Mouse (Mus musculus) CH12.LX (cell line): ENCODE results near the gene Tceal8. TPM values are rescaled to one million over a fixed set of nuclear protein-coding genes. Genes with fewer than 3 reads are reported as not detected.

Source experiments
- DNase-seq: peaks from one replicate; pipeline ENCODE4 v3.0.0-alpha.2; 2013; ENCODE audit errors: extremely low read depth
- H3K27ac ChIP-seq: 2 replicates; pipeline ENCODE4 v1.5.1; 2012; ENCODE audit warnings: low read depth, mild to moderate bottlenecking, control low read depth, moderate library complexity; ENCODE audit not compliant: insufficient read depth
- H3K27me3 ChIP-seq: replicated peaks from 2 replicates; pipeline ENCODE3; 2012; ENCODE audit warnings: inconsistent platforms
- H3K36me3 ChIP-seq, 2 experiments: replicated peaks in 1 of 2; 2 replicates each; pipeline versions ENCODE3 to v1.6.1; 2012; ENCODE audit warnings: inconsistent platforms in 1 of 2, low read length in 1 of 2, mild to moderate bottlenecking in 1 of 2, mixed read lengths in 1 of 2, moderate library complexity in 1 of 2; ENCODE audit not compliant: control insufficient read depth in 1 of 2, insufficient read depth in 1 of 2
- H3K4me1 ChIP-seq, 2 experiments: 2 replicates each; pipeline ENCODE4 v1.6.1; 2012; ENCODE audit warnings: inconsistent platforms in 1 of 2, moderate library complexity in 1 of 2; ENCODE audit not compliant: insufficient read depth in 2 of 2, control insufficient read depth in 1 of 2
- H3K4me2 ChIP-seq: 2 replicates; pipeline ENCODE4 v1.6.1; 2012; ENCODE audit warnings: low read depth, mild to moderate bottlenecking, control low read depth; ENCODE audit not compliant: poor library complexity, insufficient read depth, severe bottlenecking
- H3K4me3 ChIP-seq, 3 experiments: fragments of 150-350 bp in 1 of 3; sonication (generic) in 1 of 3; replicated peaks in 1 of 3; 2 replicates each; pipeline versions ENCODE3 to v1.5.1; 2011 to 2012; ENCODE audit warnings: low read depth in 2 of 3, low read length in 2 of 3, mild to moderate bottlenecking in 2 of 3, moderate library complexity in 2 of 3, control low read depth in 1 of 3, improper control_type of control experiment in 1 of 3, inconsistent platforms in 1 of 3, mixed read lengths in 1 of 3; ENCODE audit not compliant: poor library complexity in 1 of 3
- H3K79me2 ChIP-seq: replicated peaks from 2 replicates; pipeline ENCODE4 v1.6.1; 2012; ENCODE audit warnings: mild to moderate bottlenecking, moderate library complexity; ENCODE audit not compliant: control insufficient read depth, poor library complexity, insufficient read depth, severe bottlenecking; ENCODE audit errors: extremely low read depth
- H3K9ac ChIP-seq: 2 replicates; pipeline ENCODE4 v1.6.1; 2012; ENCODE audit warnings: low read depth, mild to moderate bottlenecking, control low read depth, moderate library complexity; ENCODE audit not compliant: insufficient read depth
- H3K9me3 ChIP-seq: replicated peaks from 2 replicates; pipeline ENCODE3; 2012; ENCODE audit warnings: low read length, inconsistent platforms, mixed read lengths
- CHD2 ChIP-seq: IDR thresholded peaks from 2 replicates; pipeline ENCODE4 v1.6.1; 2011; ENCODE audit warnings: low read length, improper control_type of control experiment
- CTCF ChIP-seq, 2 experiments: IDR thresholded peaks in 1 of 2; conservative IDR thresholded peaks in 1 of 2; 2 replicates each; pipeline ENCODE4 v1.5.1; 2011 to 2012; ENCODE audit warnings: low read depth in 2 of 2, low read length in 2 of 2, improper control_type of control experiment in 1 of 2, inconsistent platforms in 1 of 2, mild to moderate bottlenecking in 1 of 2, moderate library complexity in 1 of 2
- EP300 ChIP-seq: IDR thresholded peaks from 2 replicates; pipeline ENCODE4 v1.6.1; 2011; ENCODE audit warnings: low read length, improper control_type of control experiment
- ETS1 ChIP-seq: conservative IDR thresholded peaks from 2 replicates; pipeline ENCODE4 v1.6.1; 2012; ENCODE audit warnings: low read depth, mild to moderate bottlenecking, inconsistent platforms, low read length, improper control_type of control experiment, moderate library complexity
- IRF4 ChIP-seq: IDR thresholded peaks from 2 replicates; pipeline ENCODE4 v1.6.1; 2014; ENCODE audit warnings: low read depth, mild to moderate bottlenecking, inconsistent platforms, low read length, improper control_type of control experiment
- JUN ChIP-seq: IDR thresholded peaks from 2 replicates; pipeline ENCODE4 v1.6.1; 2011; ENCODE audit warnings: low read depth, mild to moderate bottlenecking, low read length, improper control_type of control experiment, moderate library complexity; ENCODE audit not compliant: insufficient read depth
- KAT2A ChIP-seq: IDR thresholded peaks from 2 replicates; pipeline ENCODE4 v1.6.1; 2012; ENCODE audit warnings: low read length, improper control_type of control experiment, inconsistent platforms; ENCODE audit not compliant: insufficient replicate concordance
- MAFK ChIP-seq: IDR thresholded peaks from 2 replicates; pipeline ENCODE4 v1.6.1; 2011; ENCODE audit warnings: low read length, improper control_type of control experiment; ENCODE audit not compliant: insufficient replicate concordance
- MAX ChIP-seq: IDR thresholded peaks from 2 replicates; pipeline ENCODE4 v1.6.1; 2011; ENCODE audit warnings: low read length, improper control_type of control experiment
- MYC ChIP-seq: IDR thresholded peaks from 2 replicates; pipeline ENCODE4 v1.6.1; 2011; ENCODE audit warnings: low read depth, mild to moderate bottlenecking, improper control_type of control experiment, low read length
- NRF1 ChIP-seq: IDR thresholded peaks from 2 replicates; pipeline ENCODE4 v1.6.1; 2014; ENCODE audit warnings: low read depth, mild to moderate bottlenecking, inconsistent platforms, low read length, improper control_type of control experiment, moderate library complexity
- PAX5 ChIP-seq: IDR thresholded peaks from 2 replicates; pipeline ENCODE4 v1.6.1; 2012; ENCODE audit warnings: low read length, inconsistent platforms, mixed read lengths
- RAD21 ChIP-seq: IDR thresholded peaks from 2 replicates; pipeline ENCODE4 v1.6.1; 2011; ENCODE audit warnings: low read depth, mild to moderate bottlenecking, low read length, improper control_type of control experiment, moderate library complexity
- SIN3A ChIP-seq: IDR thresholded peaks from 2 replicates; pipeline ENCODE4 v1.6.1; 2012; ENCODE audit warnings: low read length, improper control_type of control experiment, inconsistent platforms
- SMC3 ChIP-seq: IDR thresholded peaks from 2 replicates; pipeline ENCODE4 v1.6.1; 2011; ENCODE audit warnings: low read depth, low read length, improper control_type of control experiment
- TBP ChIP-seq: conservative IDR thresholded peaks from 2 replicates; pipeline ENCODE4 v1.6.1; 2011; ENCODE audit warnings: low read depth, low read length, improper control_type of control experiment
- TCF12 ChIP-seq: IDR thresholded peaks from 2 replicates; pipeline ENCODE4 v1.6.1; 2014; ENCODE audit warnings: low read depth, mild to moderate bottlenecking, inconsistent platforms, low read length, improper control_type of control experiment
- UBTF ChIP-seq: IDR thresholded peaks from 2 replicates; pipeline ENCODE4 v1.6.1; 2012; ENCODE audit warnings: low read depth, mild to moderate bottlenecking, inconsistent platforms, low read length, improper control_type of control experiment, moderate library complexity
- USF1 ChIP-seq: IDR thresholded peaks from 2 replicates; pipeline ENCODE4 v1.6.1; 2014; ENCODE audit warnings: low read depth, mild to moderate bottlenecking, inconsistent platforms, low read length, improper control_type of control experiment
- ZC3H11A ChIP-seq: IDR thresholded peaks from 2 replicates; pipeline ENCODE4 v1.6.1; 2012; ENCODE audit warnings: low read depth, mild to moderate bottlenecking, inconsistent platforms, low read length, improper control_type of control experiment
- ZMIZ1 ChIP-seq: IDR thresholded peaks from 2 replicates; pipeline ENCODE4 v1.6.1; 2012; ENCODE audit warnings: low read depth, mild to moderate bottlenecking, inconsistent platforms, low read length, improper control_type of control experiment
- ZNF384 ChIP-seq: IDR thresholded peaks from 2 replicates; pipeline ENCODE4 v1.6.1; 2012; ENCODE audit warnings: low read depth, low read length, improper control_type of control experiment, inconsistent platforms
- dilution Hi-C: fragments of 300-500 bp; cut with MboI; formaldehyde crosslinking; loops from 2 replicates; pipeline ENCODE4 v1.14.3; 2020; ENCODE audit warnings: low sequenced_read_pairs; ENCODE audit not compliant: extremely low pct_unique_long_range_greater_than_20kb, extremely low pct_ligation_motif_present
- in situ Hi-C: fragments of 300-500 bp; cut with MboI; formaldehyde crosslinking; loops from 3 replicates; pipeline ENCODE4 v1.14.3; 2019; ENCODE audit warnings: low sequenced_read_pairs, low pct_ligation_motif_present, low pct_unique_long_range_greater_than_20kb, mixed read lengths
- polyA plus RNA-seq: library from polyadenylated mRNA; unstranded; fragments of >175 nt; gene quantifications from 2 replicates; pipeline ENCODE4 v1.2.1, GENCODE M21; 2012; ENCODE audit warnings: low read depth; ENCODE audit not compliant: insufficient read length
- total RNA-seq, 2 experiments: library from RNA; depleted of rRNA; stranded (reverse); fragments of 300-350 nt in 1 of 2; fragments of >200 nt in 1 of 2; gene quantifications; 2 replicates each; pipeline ENCODE4 v1.2.3; 2012 to 2014

Gene Tceal8
- total and polyA plus RNA-seq, 3 experiments = 0.67 to 5.8 (median 1.3) TPM

DNA sequence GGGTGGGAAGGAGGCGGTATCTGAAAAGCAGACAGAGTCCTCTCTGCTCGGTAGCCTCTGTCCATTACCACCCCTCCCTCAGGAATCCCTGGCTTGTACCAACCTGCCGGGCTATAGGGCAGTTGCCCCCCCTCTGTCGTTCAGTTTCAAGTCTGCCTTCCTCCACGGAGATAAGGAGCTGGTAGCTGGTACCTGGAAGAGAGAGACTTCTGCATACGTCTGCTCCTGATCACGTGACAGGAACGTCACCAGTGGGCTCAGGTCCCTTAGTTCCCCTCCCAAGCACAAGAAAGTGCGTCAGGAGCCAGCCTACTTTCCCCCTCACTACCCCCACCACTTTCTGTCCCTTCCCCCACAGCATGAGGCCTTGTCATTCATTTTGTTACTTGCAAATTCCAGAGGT, 31.5 kb upstream of the Tceal8 start, which contains the start of gene Tceal5:
Tceal5 (minus strand) TSS at position 213 of the 403 bp plus-strand sequence.
- no peak for DNase-seq
- H3K4me3 ChIP-seq = no peak within 1 kb of the TSS

GRCm38 (mm10) chrX:136203257-136203656, 31.1 kb upstream of the Tceal8 start:
- DNase-seq = no peak
- dilution Hi-C loops (no loop called here), in situ Hi-C loops (no loop called here)
- Histone ChIP-seq H3K79me2 (no peaks in the 10 kb centered on the region), H3K27me3 (no peaks in the 10 kb centered on the region), H3K9me3 (no peaks in the 10 kb centered on the region), H3K4me3 (no peak overlapping the region), H3K4me2 (no peak overlapping the region), H3K9ac (no peak overlapping the region), H3K4me1 (no peaks in the 10 kb centered on the region), H3K36me3 (no peaks in the 10 kb centered on the region), H3K27ac (no peak overlapping the region)
- TF ChIP-seq ETS1 (no peak), PAX5 (no peak), TBP (no peak), ZMIZ1 (no peak), SIN3A (no peak)

More for the DNA sequence above, 31.5 kb upstream of the Tceal8 start, which contains the start of gene Tceal5:
- H3K27me3 ChIP-seq = no peaks in the 10 kb centered on the region
- no peaks in the 10 kb centered on the region for H3K36me3 ChIP-seq
- dilution Hi-C loops = no loop called here
- peak within 1 kb of the TSS; percentile 21; the same call in 1 of the 2 replicates for H3K4me2 ChIP-seq
- no peak within 1 kb of the TSS for H3K9ac ChIP-seq
- no peaks in the 10 kb centered on the region for H3K4me1 ChIP-seq
- H3K79me2 ChIP-seq = no peaks in the 10 kb centered on the region
- TF ChIP-seq ETS1 (no peak), ZNF384 (no peak), MYC (no peak), RAD21 (no peak), KAT2A (no peak), EP300 (no peak), ZC3H11A (no peak), CHD2 (no peak), JUN (no peak), UBTF (no peak), MAFK (no peak)
- TF ChIP-seq, all 38 proteins: peak for 0
- Histone ChIP-seq H3K27ac (no peak within 1 kb of the TSS), H3K9me3 (no peaks in the 10 kb centered on the region)
- in situ Hi-C loops = no loop called here

DNA sequence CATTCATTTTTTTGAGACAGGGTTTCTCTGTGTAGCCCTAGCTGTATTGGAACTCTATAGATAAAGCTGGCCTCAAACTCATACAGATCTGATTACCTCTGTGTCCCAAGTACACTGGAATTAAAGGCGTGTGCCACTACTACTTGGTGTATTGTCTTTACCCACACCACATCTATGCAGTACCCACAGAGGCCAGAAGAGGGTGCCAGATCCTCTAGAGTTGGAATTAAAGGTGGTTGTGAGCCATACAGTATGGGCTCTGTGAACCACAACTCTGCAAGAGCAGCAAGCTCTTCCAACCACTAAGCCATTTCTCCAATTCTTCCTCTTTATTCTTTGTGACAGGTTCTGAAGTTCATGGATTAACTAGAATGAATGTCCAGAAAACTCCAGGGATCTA, 24.7 kb upstream of the Tceal8 start:
- H3K4me2 ChIP-seq = no peak overlapping the region
- no peaks in the 10 kb centered on the region for H3K36me3 ChIP-seq
- no peaks in the 10 kb centered on the region for H3K4me1 ChIP-seq
- H3K27ac ChIP-seq = no peak overlapping the region
- no peaks in the 10 kb centered on the region for H3K9me3 ChIP-seq
- TF ChIP-seq CTCF (conservative IDR thresholded peaks at IDR 0.05 in 1 of 2, IDR thresholded peaks at IDR 0.05 in 1 of 2; ENCODE audit: low read depth in 2 of 2, low read length in 2 of 2) (peak; percentile 19 to 62; a peak in 2 of 4 replicates), NRF1 (no peak), MYC (no peak), RAD21 (peak; percentile 51), MAFK (no peak), USF1 (no peak), ETS1 (no peak), IRF4 (no peak), MAX (no peak), SMC3 (peak; percentile 36; the same call in 1 of the 2 replicates), TCF12 (no peak)
- TF ChIP-seq, all 38 proteins: peak for 3
- H3K4me3 ChIP-seq = no peak overlapping the region
- dilution Hi-C loops (no loop called here), in situ Hi-C loops (loop anchor here (25.0 kb wide), 1 partner anchor 115 kb away; no protein-coding TSS in a partner anchor)
- peak; percentile 31 for DNase-seq
- H3K79me2 ChIP-seq = no peaks in the 10 kb centered on the region
- no peaks in the 10 kb centered on the region for H3K27me3 ChIP-seq
- no peak overlapping the region for H3K9ac ChIP-seq
